Mouse (Mus musculus) left cerebral cortex, adult 11 months (tissue): ENCODE data around the gene Polr2i.
"Not testable (repeated sequence)": the region's sequence is repeated elsewhere in the genome, so short reads cannot be mapped to it uniquely, and the experiment has no call there.

Source experiments
- DNase-seq: peaks from one replicate; pipeline ENCODE4 v3.0.0; 2022; ENCODE audit warnings: low spot score

The Polr2i gene

GRCm38 (mm10) chr7:30231669-30232454 is at the start of gene Polr2i, which contains the start of gene Tbcb:
Gene Polr2i (plus strand): TSS chr7:30231948.
Gene Tbcb (minus strand): TSS chr7:30232272.
- peak; percentile 98 for DNase-seq

- DNase-seq, result not testable (repeated sequence)
These were observed 48.6 kb upstream of the Polr2i start for GRCm38 (mm10) chr7:30183189-30183588.

GRCm38 (mm10) chr7:30183879-30184289 is 47.9 kb upstream of the Polr2i start, which contains the start of gene Cox7a1:
Gene Cox7a1 (plus strand): TSS chr7:30184144.
- DNase-seq, result no peak

- no peak for DNase-seq
These were observed 47.0 kb upstream of the Polr2i start for GRCm38 (mm10) chr7:30184641-30185348.

GRCm38 (mm10) chr7:30188344-30189115 is 43.2 kb upstream of the Polr2i start:
- DNase-seq, result no peak

GRCm38 (mm10) chr7:30189116-30189491 is 42.6 kb upstream of the Polr2i start:
- no peak for DNase-seq

GRCm38 (mm10) chr7:30192088-30192487 is 39.7 kb upstream of the Polr2i start:
- no peak for DNase-seq

GRCm38 (mm10) chr7:30193013-30193412 is 38.7 kb upstream of the Polr2i start:
- no peak for DNase-seq

GRCm38 (mm10) chr7:30193581-30194100 is 38.1 kb upstream of the Polr2i start:
- no peak for DNase-seq

GRCm38 (mm10) chr7:30194101-30194831 is 37.5 kb upstream of the Polr2i start:
- no peak for DNase-seq

GRCm38 (mm10) chr7:30194884-30195283 is 36.9 kb upstream of the Polr2i start:
- DNase-seq, result peak; percentile 87

- DNase-seq, result no peak
These were observed 36.3 kb upstream of the Polr2i start for GRCm38 (mm10) chr7:30195461-30195860.

- DNase-seq, result no peak
These were observed 35.6 kb upstream of the Polr2i start for GRCm38 (mm10) chr7:30196171-30196570.

- no peak for DNase-seq
These were observed 34.1 kb upstream of the Polr2i start for GRCm38 (mm10) chr7:30197592-30198129.

- no peak for DNase-seq
These were observed 33.2 kb upstream of the Polr2i start, which contains the start of gene Capns1 for GRCm38 (mm10) chr7:30198481-30198971. Gene Capns1 (minus strand): TSS chr7:30198811.

- DNase-seq, result no peak
These were observed 32.1 kb upstream of the Polr2i start for GRCm38 (mm10) chr7:30199498-30200139.

- DNase-seq, result no peak
These were observed 31.5 kb upstream of the Polr2i start for GRCm38 (mm10) chr7:30200200-30200599.

- DNase-seq, result not testable (repeated sequence)
These were observed 31.1 kb upstream of the Polr2i start for GRCm38 (mm10) chr7:30200661-30201060.

GRCm38 (mm10) chr7:30202895-30203690 is 28.7 kb upstream of the Polr2i start:
- no peak for DNase-seq

- no peak for DNase-seq
These were observed 27.4 kb upstream of the Polr2i start for GRCm38 (mm10) chr7:30204380-30204779.
